Mouse (Mus musculus) ES-Bruce4 (cell line): ENCODE measurements around the gene Sqstm1.

ENCODE experiments used
- CTCF ChIP-seq: IDR thresholded peaks from one replicate; pipeline ENCODE4 v1.8.1; 2011; ENCODE audit warnings: low read depth, low read length
- EP300 ChIP-seq: IDR thresholded peaks from 2 replicates; pipeline ENCODE4 v1.6.1; 2011; ENCODE audit warnings: low read depth, low read length; ENCODE audit not compliant: insufficient read depth

GRCm38 (mm10) chr11:50177111-50177510, 33.5 kb downstream of the Sqstm1 start:
- TF ChIP-seq CTCF (no peak), EP300 (no peak)
